Mouse (Mus musculus) limb, embryonic 13.5 days (tissue): ENCODE results near the gene Pbxip1. TPM values are rescaled to one million over a fixed set of nuclear protein-coding genes. Genes with fewer than 3 reads are reported as not detected.
A peak's percentile ranks its signal among the peaks of the same experiment; 100 is the strongest.

Experiments
- ATAC-seq: fragments of 200-750 bp; cut with Nextera tagmentation; 2 replicates; pipeline ENCODE4 v1.8.0; 2017; ENCODE audit warnings: low read depth, moderate number of reproducible peaks, moderate TSS enrichment; ENCODE audit not compliant: low FRiP score
- H3K27ac ChIP-seq: fragments of 300-500 bp; sonication (generic); 2 replicates; pipeline ENCODE4 v1.5.1; 2015; ENCODE audit warnings: inconsistent platforms, mild to moderate bottlenecking, moderate library complexity
- H3K27me3 ChIP-seq: fragments of 300-500 bp; sonication (generic); 2 replicates; pipeline ENCODE4 v1.6.1; 2015; ENCODE audit warnings: mild to moderate bottlenecking, inconsistent platforms
- H3K36me3 ChIP-seq: fragments of 300-500 bp; sonication (generic); 2 replicates; pipeline ENCODE4 v1.6.1; 2015; ENCODE audit warnings: inconsistent platforms, mild to moderate bottlenecking, moderate library complexity
- H3K4me1 ChIP-seq: fragments of 300-500 bp; sonication (generic); 2 replicates; pipeline ENCODE4 v1.6.1; 2015; ENCODE audit warnings: inconsistent platforms
- H3K4me2 ChIP-seq: fragments of 300-500 bp; sonication (generic); replicated peaks from 2 replicates; pipeline ENCODE4 v1.6.1; 2015; ENCODE audit warnings: inconsistent platforms, mild to moderate bottlenecking, moderate library complexity
- H3K4me3 ChIP-seq: fragments of 300-500 bp; sonication (generic); 2 replicates; pipeline ENCODE4 v1.5.1; 2015; ENCODE audit warnings: moderate library complexity, mild to moderate bottlenecking, inconsistent platforms
- H3K9ac ChIP-seq: fragments of 300-500 bp; sonication (generic); 2 replicates; pipeline ENCODE4 v1.6.1; 2015; ENCODE audit warnings: mild to moderate bottlenecking, inconsistent platforms
- H3K9me3 ChIP-seq: fragments of 300-500 bp; sonication (generic); 2 replicates; pipeline ENCODE4 v1.6.1; 2016; ENCODE audit warnings: inconsistent platforms
- WGBS: fragments of 180-500 bp; shearing (Covaris S2); methylation state at CpG from one replicate; pipeline ENCODE4 v1.1.7; 2015; 5-methylcytosine and 5-hydroxymethylcytosine counted together
- polyA plus RNA-seq: library from polyadenylated mRNA; unstranded; fragments of >200 nt; fragmentation: Nextera tagmentation; extraction: Ambion mirVana; gene quantifications from 2 replicates; pipeline ENCODE4 v1.2.1, GENCODE M21; 2015

The Pbxip1 gene
- polyA plus RNA-seq, 1 experiment from 2014 or later, result 34.1 TPM

- H3K27ac ChIP-seq, result no peak overlapping the region
- H3K27me3 ChIP-seq, result no peaks in the 10 kb centered on the region
- 71% methylated on average over 13 of the region's 13 CpGs for WGBS
- peaks cover 52% of the 10 kb centered on the region for H3K36me3 ChIP-seq
- no peak overlapping the region for H3K4me3 ChIP-seq
- no peaks in the 10 kb centered on the region for H3K9me3 ChIP-seq
- peaks cover 10% of the 10 kb centered on the region for H3K4me1 ChIP-seq
- no peak overlapping the region for H3K4me2 ChIP-seq
- no peak overlapping the region for H3K9ac ChIP-seq
- no peak for ATAC-seq
Observed at GRCm38 (mm10) chr3:89448720-89449537, 12.4 kb downstream of the Pbxip1 start.

- peaks cover 46% of the 10 kb centered on the region for H3K36me3 ChIP-seq
- H3K4me2 ChIP-seq, result no peak overlapping the region
- no peak overlapping the region for H3K4me3 ChIP-seq
- no peak overlapping the region for H3K27ac ChIP-seq
- peaks cover 10% of the 10 kb centered on the region for H3K4me1 ChIP-seq
- H3K9me3 ChIP-seq, result no peaks in the 10 kb centered on the region
- H3K9ac ChIP-seq, result no peak overlapping the region
- no peak for ATAC-seq
- WGBS, result 51% methylated on average over 7 of the region's 7 CpGs
- H3K27me3 ChIP-seq, result no peaks in the 10 kb centered on the region
Observed at GRCm38 (mm10) chr3:89449541-89449940, 13.0 kb downstream of the Pbxip1 start.

GRCm38 (mm10) chr3:89451916-89452315 lies 15.4 kb downstream of the Pbxip1 start:
- H3K4me3 ChIP-seq, result no peak overlapping the region
- peaks cover 23% of the 10 kb centered on the region for H3K36me3 ChIP-seq
- H3K9ac ChIP-seq, result no peak overlapping the region
- ATAC-seq, result no peak
- H3K4me2 ChIP-seq, result no peak overlapping the region
- peaks cover 12% of the 10 kb centered on the region for H3K4me1 ChIP-seq
- WGBS, result 83% methylated on average over 1 of the region's 1 CpGs
- no peaks in the 10 kb centered on the region for H3K9me3 ChIP-seq
- H3K27me3 ChIP-seq, result no peaks in the 10 kb centered on the region
- H3K27ac ChIP-seq, result no peak overlapping the region

- H3K36me3 ChIP-seq, result no peaks in the 10 kb centered on the region
- WGBS, result 63% methylated on average over 10 of the region's 10 CpGs
- no peak within 1 kb of the TSS for H3K4me3 ChIP-seq
- ATAC-seq, result no peak
- peaks cover 16% of the 10 kb centered on the region for H3K4me1 ChIP-seq
- H3K27ac ChIP-seq, result no peak within 1 kb of the TSS
- H3K27me3 ChIP-seq, result no peaks in the 10 kb centered on the region
- no peak within 1 kb of the TSS for H3K9ac ChIP-seq
- H3K4me2 ChIP-seq, result no peak within 1 kb of the TSS
- H3K9me3 ChIP-seq, result no peaks in the 10 kb centered on the region
Observed at GRCm38 (mm10) chr3:89454401-89455177, 18.1 kb downstream of the Pbxip1 start, which contains the start of gene Pmvk. Pmvk (plus strand) TSS chr3:89454541.

- 62% methylated on average over 1 of the region's 1 CpGs for whole genome bisulfite sequencing
- no peak for ATAC-seq
- H3K36me3 ChIP-seq, result no peaks in the 10 kb centered on the region
- no peak overlapping the region for H3K4me2 ChIP-seq
- no peaks in the 10 kb centered on the region for H3K27me3 ChIP-seq
- H3K4me3 ChIP-seq, result no peak overlapping the region
- H3K9ac ChIP-seq, result no peak overlapping the region
- no peaks in the 10 kb centered on the region for H3K9me3 ChIP-seq
- no peak overlapping the region for H3K27ac ChIP-seq
- peaks cover 24% of the 10 kb centered on the region for H3K4me1 ChIP-seq
Observed at GRCm38 (mm10) chr3:89455786-89456285, 19.3 kb downstream of the Pbxip1 start.

GRCm38 (mm10) chr3:89456726-89457665 lies 20.5 kb downstream of the Pbxip1 start:
- peaks cover 19% of the 10 kb centered on the region for H3K4me1 ChIP-seq
- no peaks in the 10 kb centered on the region for H3K9me3 ChIP-seq
- no peak overlapping the region for H3K9ac ChIP-seq
- no peak for ATAC-seq
- H3K27ac ChIP-seq, result no peak overlapping the region
- 36% methylated on average over 10 of the region's 10 CpGs for WGBS
- H3K4me2 ChIP-seq, result no peak overlapping the region
- peaks cover 8% of the 10 kb centered on the region for H3K36me3 ChIP-seq
- no peak overlapping the region for H3K4me3 ChIP-seq
- H3K27me3 ChIP-seq, result no peaks in the 10 kb centered on the region

GRCm38 (mm10) chr3:89458372-89458964 lies 22.0 kb downstream of the Pbxip1 start:
- Histone ChIP-seq H3K4me1 (peaks cover 19% of the 10 kb centered on the region), H3K27me3 (no peaks in the 10 kb centered on the region), H3K27ac (peak overlapping the region; percentile 83; the same call in 1 of the 2 replicates), H3K9me3 (no peaks in the 10 kb centered on the region), H3K4me2 (peak overlapping the region; percentile 73), H3K36me3 (peaks cover 8% of the 10 kb centered on the region), H3K9ac (no peak overlapping the region), H3K4me3 (peak overlapping the region; percentile 71)
- peak; percentile 24; the same call in 1 of the 2 replicates for ATAC-seq
- 51% methylated on average over 13 of the region's 13 CpGs for WGBS

- peaks cover 10% of the 10 kb centered on the region for H3K36me3 ChIP-seq
- under 1% methylated on average over 36 of the region's 36 CpGs for WGBS
- H3K9me3 ChIP-seq, result no peaks in the 10 kb centered on the region
- peaks cover 19% of the 10 kb centered on the region for H3K4me1 ChIP-seq
- peak overlapping the region; percentile 71 for H3K4me3 ChIP-seq
- peak overlapping the region; percentile 83 for H3K27ac ChIP-seq
- peak overlapping the region; percentile 80 for H3K9ac ChIP-seq
- no peaks in the 10 kb centered on the region for H3K27me3 ChIP-seq
- peak overlapping the region; percentile 73 for H3K4me2 ChIP-seq
- ATAC-seq, result peak; percentile 89
Observed at GRCm38 (mm10) chr3:89458965-89459807, 22.7 kb downstream of the Pbxip1 start.

GRCm38 (mm10) chr3:89468268-89468667 lies 31.8 kb downstream of the Pbxip1 start:
- Histone ChIP-seq H3K4me3 (no peak overlapping the region), H3K4me2 (no peak overlapping the region), H3K36me3 (peaks cover 38% of the 10 kb centered on the region), H3K27ac (no peak overlapping the region), H3K9me3 (no peaks in the 10 kb centered on the region), H3K4me1 (no peaks in the 10 kb centered on the region), H3K27me3 (no peaks in the 10 kb centered on the region), H3K9ac (no peak overlapping the region)
- 53% methylated on average over 4 of the region's 4 CpGs for WGBS
- ATAC-seq, result no peak

GRCm38 (mm10) chr3:89472280-89472679 lies 35.8 kb downstream of the Pbxip1 start:
- H3K27ac ChIP-seq, result no peak overlapping the region
- H3K4me3 ChIP-seq, result no peak overlapping the region
- no peaks in the 10 kb centered on the region for H3K27me3 ChIP-seq
- 82% methylated on average over 7 of the region's 7 CpGs for WGBS
- no peak overlapping the region for H3K4me2 ChIP-seq
- no peak for ATAC-seq
- H3K36me3 ChIP-seq, result peaks cover 26% of the 10 kb centered on the region
- no peak overlapping the region for H3K9ac ChIP-seq
- H3K4me1 ChIP-seq, result no peaks in the 10 kb centered on the region
- H3K9me3 ChIP-seq, result no peaks in the 10 kb centered on the region
